Mouse (Mus musculus) intestine, embryonic 15.5 days (tissue): ENCODE results near the gene B3gntl1. TPM values are rescaled to one million over a fixed set of nuclear protein-coding genes. Genes with fewer than 3 reads are reported as not detected.

ENCODE experiments used
- ATAC-seq: fragments of 200-750 bp; cut with Nextera tagmentation; 2 replicates; pipeline ENCODE4 v1.8.0; 2017; ENCODE audit warnings: moderate TSS enrichment, moderate library complexity
- H3K27ac ChIP-seq: fragments of 300-500 bp; sonication (generic); 2 replicates; pipeline ENCODE4 v1.5.1; 2015; ENCODE audit warnings: mild to moderate bottlenecking, inconsistent platforms
- H3K27me3 ChIP-seq: fragments of 300-500 bp; sonication (generic); replicated peaks from 2 replicates; pipeline ENCODE4 v1.6.1; 2015; ENCODE audit warnings: inconsistent platforms
- H3K36me3 ChIP-seq: fragments of 300-500 bp; sonication (generic); 2 replicates; pipeline ENCODE4 v1.6.1; 2015; ENCODE audit warnings: inconsistent platforms
- H3K4me1 ChIP-seq: fragments of 300-500 bp; sonication (generic); replicated peaks from 2 replicates; pipeline ENCODE4 v1.6.1; 2015; ENCODE audit warnings: inconsistent platforms
- H3K4me2 ChIP-seq: fragments of 300-500 bp; sonication (generic); replicated peaks from 2 replicates; pipeline ENCODE4 v1.6.1; 2015; ENCODE audit warnings: mild to moderate bottlenecking, inconsistent platforms
- H3K4me3 ChIP-seq: fragments of 300-500 bp; sonication (generic); replicated peaks from 2 replicates; pipeline ENCODE4 v1.5.1; 2015; ENCODE audit warnings: inconsistent platforms
- H3K9ac ChIP-seq: fragments of 300-500 bp; sonication (generic); 2 replicates; pipeline ENCODE4 v1.6.1; 2015; ENCODE audit warnings: inconsistent platforms
- H3K9me3 ChIP-seq: fragments of 300-500 bp; sonication (generic); 2 replicates; pipeline ENCODE4 v1.6.1; 2016; ENCODE audit warnings: inconsistent platforms
- WGBS: fragments of 180-500 bp; shearing (Covaris S2); methylation state at CpG from one replicate; pipeline ENCODE4 v1.1.7; 2015; 5-methylcytosine and 5-hydroxymethylcytosine counted together
- polyA plus RNA-seq: library from polyadenylated mRNA; unstranded; fragments of >200 nt; fragmentation: Nextera tagmentation; extraction: Ambion mirVana; gene quantifications from 2 replicates; pipeline ENCODE4 v1.2.1, GENCODE M21; 2015

Gene B3gntl1
- polyA plus RNA-seq, result 7.3 and 8.0 TPM in 2 replicates

GRCm38 (mm10) chr11:121672990-121673572 is at the start of gene B3gntl1:
TSS of gene B3gntl1 (minus strand) at chr11:121673153.
- Histone ChIP-seq H3K9me3 (no peaks in the 10 kb centered on the region), H3K27me3 (no peaks in the 10 kb centered on the region), H3K9ac (peak within 1 kb of the TSS; percentile 77), H3K4me3 (peak within 1 kb of the TSS; percentile 73), H3K4me1 (no peaks in the 10 kb centered on the region), H3K4me2 (peak within 1 kb of the TSS; percentile 70), H3K36me3 (no peaks in the 10 kb centered on the region), H3K27ac (peak within 1 kb of the TSS; percentile 97)
- ATAC-seq, result peak; percentile 100
- WGBS, result under 1% methylated on average over 46 of the region's 46 CpGs

- 84% methylated on average over 2 of the region's 2 CpGs for WGBS
- Histone ChIP-seq H3K9ac (no peak overlapping the region), H3K4me1 (0 out of 2 replicates have a peak, but pooled peaks cover 11% of the 10 kb centered on the region), H3K4me3 (no peak overlapping the region), H3K27me3 (no peaks in the 10 kb centered on the region), H3K9me3 (no peaks in the 10 kb centered on the region), H3K4me2 (no peak overlapping the region), H3K27ac (no peak overlapping the region), H3K36me3 (no peaks in the 10 kb centered on the region)
- no peak for ATAC-seq
Measured at GRCm38 (mm10) chr11:121722434-121722833, 49.5 kb upstream of the B3gntl1 start.

DNA sequence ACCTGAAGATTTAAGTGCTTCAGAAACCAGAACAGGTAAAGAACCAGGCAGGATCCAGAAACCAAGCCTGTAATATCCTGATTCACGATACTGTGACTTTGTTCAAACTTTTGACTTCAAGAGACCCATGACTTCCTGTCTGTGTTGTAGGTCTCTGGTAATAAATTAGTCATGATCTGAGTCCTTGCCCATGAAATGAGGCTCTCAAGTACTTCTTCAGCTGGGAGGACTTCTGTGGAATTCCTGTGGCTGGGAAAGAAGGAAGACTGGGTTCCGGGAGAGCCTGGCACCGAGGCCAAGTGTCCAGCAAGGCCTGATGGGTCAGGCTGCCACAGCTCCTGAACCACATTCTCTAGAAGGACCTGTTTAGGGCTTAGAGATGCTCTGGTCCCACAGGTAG is 47.8 kb upstream of the B3gntl1 start:
- H3K9ac ChIP-seq, result no peak overlapping the region
- 0 out of 2 replicates have a peak, but pooled peaks cover 11% of the 10 kb centered on the region for H3K4me1 ChIP-seq
- 74% methylated on average over 3 of the region's 3 CpGs for WGBS
- no peak for ATAC-seq
- no peak overlapping the region for H3K4me3 ChIP-seq
- no peaks in the 10 kb centered on the region for H3K27me3 ChIP-seq
- H3K4me2 ChIP-seq, result no peak overlapping the region
- H3K36me3 ChIP-seq, result no peaks in the 10 kb centered on the region
- H3K27ac ChIP-seq, result no peak overlapping the region
- H3K9me3 ChIP-seq, result no peaks in the 10 kb centered on the region

DNA sequence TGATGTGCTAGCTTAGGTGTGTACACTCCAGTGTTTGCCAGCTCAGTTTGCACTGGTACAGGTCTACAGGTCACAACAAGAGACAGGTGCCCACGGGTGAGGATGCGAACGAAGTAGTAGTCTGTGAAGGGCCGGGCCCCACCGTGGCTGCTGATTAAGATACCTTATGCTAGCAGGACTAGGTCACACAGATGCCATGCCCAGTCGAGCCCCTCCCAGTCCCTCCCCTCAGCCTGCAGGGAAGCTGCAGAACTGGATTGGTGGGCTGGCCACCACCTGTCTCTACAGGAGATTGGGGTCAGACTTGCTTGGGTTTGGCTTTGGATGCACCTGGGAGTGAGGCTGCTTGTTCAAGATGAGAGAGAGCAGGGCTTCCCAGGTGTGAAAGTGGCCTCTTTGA is 44.8 kb upstream of the B3gntl1 start:
- peaks cover 26% of the 10 kb centered on the region for H3K4me1 ChIP-seq
- H3K4me3 ChIP-seq, result no peak overlapping the region
- no peak overlapping the region for H3K9ac ChIP-seq
- no peaks in the 10 kb centered on the region for H3K27me3 ChIP-seq
- H3K36me3 ChIP-seq, result no peaks in the 10 kb centered on the region
- ATAC-seq, result peak; percentile 76
- 0 out of 2 replicates have a peak overlapping the region, but pooled peaks have one; percentile 29 for H3K4me2 ChIP-seq
- H3K9me3 ChIP-seq, result no peaks in the 10 kb centered on the region
- 45% methylated on average over 6 of the region's 6 CpGs for WGBS
- H3K27ac ChIP-seq, result 0 out of 2 replicates have a peak overlapping the region, but pooled peaks have one; percentile 32

GRCm38 (mm10) chr11:121714745-121715485 is 42.0 kb upstream of the B3gntl1 start:
- Histone ChIP-seq H3K27ac (peak overlapping the region; percentile 4; the same call in 1 of the 2 replicates), H3K4me3 (no peak overlapping the region), H3K9me3 (no peaks in the 10 kb centered on the region), H3K36me3 (no peaks in the 10 kb centered on the region), H3K27me3 (no peaks in the 10 kb centered on the region), H3K4me1 (peaks cover 37% of the 10 kb centered on the region), H3K9ac (no peak overlapping the region), H3K4me2 (no peak overlapping the region)
- ATAC-seq, result no peak
- 58% methylated on average over 2 of the region's 2 CpGs for WGBS

- Histone ChIP-seq H3K9me3 (no peaks in the 10 kb centered on the region), H3K27me3 (no peaks in the 10 kb centered on the region), H3K36me3 (no peaks in the 10 kb centered on the region), H3K4me1 (peaks cover 34% of the 10 kb centered on the region), H3K4me3 (no peak overlapping the region), H3K27ac (peak overlapping the region; percentile 85), H3K4me2 (peak overlapping the region; percentile 44), H3K9ac (no peak overlapping the region)
- peak; percentile 46 for ATAC-seq
- 61% methylated on average over 2 of the region's 2 CpGs for WGBS
Measured at GRCm38 (mm10) chr11:121713569-121713968, 40.6 kb upstream of the B3gntl1 start.

DNA sequence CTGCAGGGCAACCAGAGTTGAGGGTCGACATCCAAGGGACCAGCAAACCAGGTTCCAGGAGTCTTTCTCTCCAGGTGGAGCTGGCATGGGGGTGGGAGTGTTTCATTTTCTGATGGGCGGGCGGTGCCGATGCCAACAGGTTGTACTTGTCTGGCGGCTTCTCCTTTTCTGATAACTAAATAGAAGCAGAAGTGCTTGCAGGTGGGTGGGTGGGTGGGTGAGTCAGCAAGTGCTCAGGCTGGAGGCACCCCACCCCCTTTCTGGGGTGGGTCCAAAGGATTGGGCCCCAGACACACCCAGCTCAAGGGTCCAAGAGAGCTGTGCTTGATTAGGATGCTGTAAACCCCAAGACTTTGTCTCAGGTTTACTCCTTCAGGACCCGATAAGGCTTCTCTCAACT is 40.0 kb upstream of the B3gntl1 start:
- H3K9ac ChIP-seq, result no peak overlapping the region
- no peaks in the 10 kb centered on the region for H3K27me3 ChIP-seq
- peak overlapping the region; percentile 44 for H3K4me2 ChIP-seq
- WGBS, result 59% methylated on average over 6 of the region's 6 CpGs
- no peak overlapping the region for H3K4me3 ChIP-seq
- H3K27ac ChIP-seq, result peak overlapping the region; percentile 87
- peaks cover 29% of the 10 kb centered on the region for H3K4me1 ChIP-seq
- H3K9me3 ChIP-seq, result no peaks in the 10 kb centered on the region
- no peaks in the 10 kb centered on the region for H3K36me3 ChIP-seq
- peak; percentile 91 for ATAC-seq

- Histone ChIP-seq H3K4me3 (no peak overlapping the region), H3K9ac (no peak overlapping the region), H3K36me3 (no peaks in the 10 kb centered on the region), H3K4me2 (no peak overlapping the region), H3K27ac (no peak overlapping the region), H3K4me1 (peaks cover 31% of the 10 kb centered on the region), H3K27me3 (no peaks in the 10 kb centered on the region), H3K9me3 (no peaks in the 10 kb centered on the region)
- 94% methylated on average over 5 of the region's 5 CpGs for WGBS
- ATAC-seq, result no peak
Measured at GRCm38 (mm10) chr11:121710245-121710644, 37.3 kb upstream of the B3gntl1 start.

GRCm38 (mm10) chr11:121709278-121709677 is 36.3 kb upstream of the B3gntl1 start:
- Histone ChIP-seq H3K4me1 (peaks cover 24% of the 10 kb centered on the region), H3K4me3 (no peak overlapping the region), H3K4me2 (no peak overlapping the region), H3K27me3 (no peaks in the 10 kb centered on the region), H3K9ac (no peak overlapping the region), H3K36me3 (no peaks in the 10 kb centered on the region), H3K9me3 (no peaks in the 10 kb centered on the region), H3K27ac (no peak overlapping the region)
- ATAC-seq, result no peak
- 65% methylated on average over 4 of the region's 4 CpGs for WGBS

GRCm38 (mm10) chr11:121706521-121707005 is 33.6 kb upstream of the B3gntl1 start:
- H3K4me2 ChIP-seq, result no peak overlapping the region

DNA sequence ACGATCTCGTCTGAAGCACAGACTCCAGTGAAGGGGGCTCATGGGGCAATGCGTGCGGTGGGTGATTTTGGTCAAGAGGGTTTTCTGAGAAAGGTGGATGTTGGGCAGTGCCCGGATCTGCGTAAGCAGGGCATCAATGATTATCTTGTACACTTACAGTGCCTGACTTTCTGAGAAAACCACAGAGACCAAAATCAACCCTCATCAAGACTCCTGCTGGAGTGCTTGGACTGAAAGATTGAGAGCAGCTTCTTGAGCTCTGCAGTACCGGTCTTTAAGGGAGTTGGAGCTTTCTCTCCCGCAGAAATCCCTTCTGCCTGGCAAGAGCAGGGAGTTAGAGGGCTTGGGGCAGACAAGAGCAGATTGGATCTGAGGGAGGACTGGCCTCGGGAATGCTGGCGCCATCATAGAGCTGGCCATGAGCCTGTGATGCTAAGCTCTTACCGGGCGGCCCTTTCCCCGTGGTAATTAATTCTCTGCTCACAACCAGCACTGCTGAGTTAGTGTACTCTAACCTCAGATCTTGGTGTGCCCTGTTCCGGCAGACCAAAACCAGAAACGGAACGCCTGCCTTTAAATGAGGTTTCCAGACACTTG is 30.8 kb upstream of the B3gntl1 start:
- H3K36me3 ChIP-seq, result no peaks in the 10 kb centered on the region
- peak overlapping the region; percentile 84 for H3K27ac ChIP-seq
- H3K27me3 ChIP-seq, result peaks cover 3% of the 10 kb centered on the region; the same call in 1 of the 2 replicates
- H3K4me2 ChIP-seq, result peak overlapping the region; percentile 97
- H3K9me3 ChIP-seq, result no peaks in the 10 kb centered on the region
- WGBS, result 18% methylated on average over 16 of the region's 16 CpGs
- ATAC-seq, result no peak
- H3K4me3 ChIP-seq, result peak overlapping the region; percentile 86
- peaks cover 14% of the 10 kb centered on the region for H3K4me1 ChIP-seq
- peak overlapping the region; percentile 81 for H3K9ac ChIP-seq

More at GRCm38 (mm10) chr11:121706521-121707005, 33.6 kb upstream of the B3gntl1 start:
- peaks cover 16% of the 10 kb centered on the region for H3K4me1 ChIP-seq
- no peaks in the 10 kb centered on the region for H3K36me3 ChIP-seq
- WGBS, result 22% methylated on average over 7 of the region's 7 CpGs
- no peak overlapping the region for H3K27ac ChIP-seq
- no peak overlapping the region for H3K4me3 ChIP-seq
- H3K27me3 ChIP-seq, result peaks cover 3% of the 10 kb centered on the region; the same call in 1 of the 2 replicates
- ATAC-seq, result no peak
- no peak overlapping the region for H3K9ac ChIP-seq
- no peaks in the 10 kb centered on the region for H3K9me3 ChIP-seq
